Mouse (Mus musculus): Measurements from ENCODE around the gene 9830107B12Rik. TPM values are rescaled to one million over a fixed set of nuclear protein-coding genes. Genes with fewer than 3 reads are reported as not detected.
"Not testable (repeated sequence)": the region's sequence is repeated elsewhere in the genome, so short reads cannot be mapped to it uniquely, and the experiment has no call there.

9830107B12Rik gene
- not detected for polyA plus RNA-seq (2021)

- no peak for ATAC-seq
- ChIA-PET CTCF (no interaction called here), POLR2A (no interaction called here)
- H3K27me3 ChIP-seq: no peaks in the 10 kb centered on the region
- in situ Hi-C loops (cut with MboI; ENCODE audit: low pct_unique_long_range_greater_than_20kb): no loop called here
- TF ChIP-seq CTCF (IDR thresholded peaks at IDR 0.05): no peak
- DNase-seq (ENCODE audit: low read depth, low spot score): no peak
Measured at GRCm38 (mm10) chr17:48146120-48146519, at the start of gene 9830107B12Rik. Gene 9830107B12Rik, minus strand, starts transcription at chr17:48146268.

- TF ChIP-seq CTCF (IDR thresholded peaks at IDR 0.05): no peak
- ATAC-seq (no peak), DNase-seq (ENCODE audit: low read depth, low spot score) (no peak)
- CTCF ChIA-PET: no interaction called here
- H3K27me3 ChIP-seq: no peaks in the 10 kb centered on the region
- in situ Hi-C loops (cut with MboI; ENCODE audit: low pct_unique_long_range_greater_than_20kb): no loop called here
- POLR2A ChIA-PET: no interaction called here
Measured at GRCm38 (mm10) chr17:48192366-48192765, 46.3 kb upstream of the 9830107B12Rik start.

DNA sequence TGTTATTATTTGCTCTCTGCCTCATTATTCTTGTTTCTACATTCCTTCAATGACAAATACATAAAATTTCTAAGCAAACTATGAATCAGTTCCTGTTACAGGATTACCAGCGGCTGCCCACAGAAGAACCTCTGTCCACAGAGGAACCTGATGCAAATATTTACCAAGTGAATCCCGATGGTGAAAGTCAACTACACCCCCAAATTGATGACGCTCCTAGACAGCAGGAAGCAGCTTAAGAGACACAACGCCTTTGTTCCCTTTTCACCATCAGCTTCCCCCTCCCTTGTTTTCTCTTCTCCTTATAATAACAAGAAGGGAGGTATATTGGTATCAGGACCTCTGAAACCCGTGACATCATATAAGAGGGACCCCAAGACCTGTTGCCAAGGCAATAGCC, 39.2 kb upstream of the 9830107B12Rik start:
- TF ChIP-seq CTCF (IDR thresholded peaks at IDR 0.05): no peak
- no peaks in the 10 kb centered on the region for H3K27me3 ChIP-seq
- in situ Hi-C loops (cut with MboI; ENCODE audit: low pct_unique_long_range_greater_than_20kb): no loop called here
- no peak for ATAC-seq
- DNase-seq (ENCODE audit: low read depth, low spot score): no peak
- ChIA-PET POLR2A (no interaction called here), CTCF (interaction anchor here (1.6 kb wide), 1 partner anchor 20 kb away, joined by 3 read pairs; no protein-coding TSS in a partner anchor)

GRCm38 (mm10) chr17:48167103-48167502, 21.0 kb upstream of the 9830107B12Rik start, which contains the start of gene A530064D06Rik:
Gene A530064D06Rik, minus strand, starts transcription at chr17:48167275.
- in situ Hi-C loops (cut with MboI; ENCODE audit: low pct_unique_long_range_greater_than_20kb); CTCF ChIA-PET; ATAC-seq; POLR2A ChIA-PET; H3K27me3 ChIP-seq; DNase-seq (ENCODE audit: low read depth, low spot score): not testable (repeated sequence)

DNA sequence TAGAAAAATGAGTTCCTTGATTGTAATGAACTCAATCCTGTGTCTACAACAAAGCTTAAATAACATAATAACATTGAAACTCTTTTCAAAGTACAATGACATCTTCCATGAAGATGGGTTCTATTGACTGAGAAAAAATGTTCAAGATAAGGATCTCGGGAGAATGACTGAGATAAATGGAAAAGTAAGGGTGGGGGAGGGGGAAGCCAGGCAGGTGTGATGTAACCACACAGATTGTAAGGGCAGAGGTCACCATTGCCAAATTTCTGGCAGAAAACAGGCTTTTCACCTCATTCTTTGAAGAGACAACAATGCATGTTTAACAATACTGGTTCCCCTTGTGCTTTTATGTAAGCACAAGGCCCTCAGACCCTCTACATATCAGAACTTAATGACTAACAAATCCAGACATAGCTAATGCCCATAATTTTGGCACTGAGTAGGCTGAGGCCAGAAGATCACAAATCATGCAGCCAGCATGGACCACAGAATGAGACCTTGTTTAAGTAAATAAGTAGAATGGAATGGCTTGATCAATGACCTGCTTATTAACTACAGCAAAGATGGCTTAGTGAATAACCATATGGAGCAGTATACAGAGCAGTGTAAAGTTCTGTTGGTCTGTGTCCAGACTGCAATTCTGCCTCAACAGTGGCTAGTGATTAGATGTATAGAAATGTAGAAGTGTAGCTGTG, 11.5 kb upstream of the 9830107B12Rik start:
- no peak for DNase-seq (ENCODE audit: low read depth, low spot score)
- in situ Hi-C loops (cut with MboI; ENCODE audit: low pct_unique_long_range_greater_than_20kb): loop anchor here (5.0 kb wide), 1 partner anchor 35 kb away; no protein-coding TSS in a partner anchor
- ATAC-seq: no peak
- ChIA-PET CTCF (no interaction called here), POLR2A (no interaction called here)
- no peaks in the 10 kb centered on the region for H3K27me3 ChIP-seq
- no peak for TF ChIP-seq CTCF (IDR thresholded peaks at IDR 0.05)

DNA sequence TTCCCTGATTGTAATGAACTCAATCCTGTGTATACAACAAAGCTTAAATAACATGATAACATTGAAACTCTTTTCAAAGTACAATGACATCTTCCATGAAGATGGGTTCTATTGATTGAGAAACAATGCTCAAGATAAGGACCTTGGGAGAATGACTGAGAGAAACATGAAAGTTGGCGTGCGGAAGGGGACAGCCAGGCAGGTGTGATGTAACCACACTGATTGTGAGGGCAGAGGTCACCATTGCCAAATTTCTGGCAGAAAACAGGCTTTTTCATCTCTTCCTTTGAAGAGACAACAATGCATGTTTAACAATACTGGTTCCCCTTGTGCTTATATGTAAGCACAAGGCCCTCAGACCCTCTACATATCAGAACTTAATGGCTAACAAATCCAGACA, 13.3 kb downstream of the 9830107B12Rik start:
- ATAC-seq (no peak), DNase-seq (ENCODE audit: low read depth, low spot score) (no peak)
- in situ Hi-C loops (cut with MboI; ENCODE audit: low pct_unique_long_range_greater_than_20kb): no loop called here
- ChIA-PET POLR2A (no interaction called here), CTCF (no interaction called here)
- TF ChIP-seq CTCF (IDR thresholded peaks at IDR 0.05): no peak
- H3K27me3 ChIP-seq: no peaks in the 10 kb centered on the region

DNA sequence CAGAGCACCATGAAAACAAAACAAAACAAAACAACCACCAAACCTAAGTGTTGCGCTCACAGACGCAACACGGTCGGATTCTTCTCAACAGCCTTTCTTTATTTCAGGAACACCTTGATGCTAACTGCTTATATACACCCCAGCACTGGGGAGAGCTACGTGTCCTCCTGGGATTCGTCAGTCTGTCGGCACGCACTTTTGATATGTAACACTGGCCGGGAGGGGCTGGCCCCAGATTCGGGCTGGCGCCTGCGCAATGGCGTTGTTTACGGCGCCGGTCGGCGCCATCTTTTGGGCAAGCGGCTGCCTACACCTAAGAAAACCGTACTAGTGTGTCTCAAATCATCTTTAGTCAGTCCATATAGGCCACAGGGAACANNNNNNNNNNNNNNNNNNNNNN, 25.6 kb downstream of the 9830107B12Rik start:
- no peak for TF ChIP-seq CTCF (IDR thresholded peaks at IDR 0.05)
- ChIA-PET POLR2A (no interaction called here), CTCF (interaction anchor here (1.2 kb wide), 1 partner anchor 39 kb away, joined by 6 read pairs; no protein-coding TSS in a partner anchor)
- in situ Hi-C loops (cut with MboI; ENCODE audit: low pct_unique_long_range_greater_than_20kb): loop anchor here (5.0 to 25.0 kb wide), 2 partner anchors 37 to 217 kb away; partner anchors contain the start of gene Trem2
- no peaks in the 10 kb centered on the region for H3K27me3 ChIP-seq
- ATAC-seq (no peak), DNase-seq (ENCODE audit: low read depth, low spot score) (no peak)

DNA sequence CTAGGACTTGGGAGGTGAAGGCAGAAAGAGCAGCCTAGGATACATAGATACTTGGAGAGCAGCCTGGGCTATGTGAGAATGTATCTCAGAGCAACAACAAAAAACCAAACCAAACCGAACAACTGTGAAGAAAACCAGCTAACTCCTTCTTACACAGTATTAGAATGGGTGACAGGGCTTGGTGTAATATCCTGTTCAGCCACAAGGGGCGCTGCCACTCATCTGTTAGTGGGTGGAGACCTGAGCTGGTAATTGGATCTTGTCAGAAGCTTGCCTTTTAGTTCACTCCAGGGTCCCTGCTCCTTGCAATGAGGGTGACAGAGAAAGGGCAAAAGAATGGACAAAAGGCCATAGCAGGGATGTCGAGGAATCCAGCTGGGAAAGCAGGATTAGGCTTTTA, 26.4 kb downstream of the 9830107B12Rik start:
- TF ChIP-seq CTCF (IDR thresholded peaks at IDR 0.05): peak; percentile 92
- ChIA-PET CTCF (interaction anchor here (0.6 to 1.3 kb wide), 8 partner anchors 10 to 217 kb away, joined by 3 to 6 read pairs (median 3); no protein-coding TSS in a partner anchor), POLR2A (no interaction called here)
- ATAC-seq (no peak), DNase-seq (ENCODE audit: low read depth, low spot score) (no peak)
- no peaks in the 10 kb centered on the region for H3K27me3 ChIP-seq
- in situ Hi-C loops (cut with MboI; ENCODE audit: low pct_unique_long_range_greater_than_20kb): loop anchor here (5.0 to 25.0 kb wide), 2 partner anchors 38 to 218 kb away; partner anchors contain the start of gene Trem2

DNA sequence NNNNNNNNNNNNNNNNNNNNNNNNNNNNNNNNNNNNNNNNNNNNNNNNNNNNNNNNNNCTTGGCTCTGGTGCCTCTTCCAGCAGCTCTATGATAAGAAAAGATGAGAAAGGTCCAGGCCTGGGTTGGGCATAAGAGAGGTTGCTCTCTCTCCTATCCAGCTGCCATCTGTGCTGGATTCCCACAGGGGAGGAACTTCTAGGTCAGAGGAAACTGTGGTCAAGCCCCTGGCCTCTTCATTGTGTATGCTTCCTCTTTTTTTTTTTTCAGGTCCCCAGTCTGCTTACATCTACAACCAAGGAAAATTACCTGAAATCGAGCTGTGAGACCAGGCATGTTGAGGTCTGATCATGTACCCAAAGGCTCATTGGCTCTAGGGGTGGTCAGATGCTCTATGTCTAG, 27.5 kb downstream of the 9830107B12Rik start:
- DNase-seq (ENCODE audit: low read depth, low spot score) (no peak), ATAC-seq (no peak)
- CTCF ChIA-PET: no interaction called here
- POLR2A ChIA-PET: no interaction called here
- no peak for TF ChIP-seq CTCF (IDR thresholded peaks at IDR 0.05)
- in situ Hi-C loops (cut with MboI; ENCODE audit: low pct_unique_long_range_greater_than_20kb): loop anchor here (25.0 kb wide), 1 partner anchor 219 kb away; the partner anchor contains the start of gene Trem2
- no peaks in the 10 kb centered on the region for H3K27me3 ChIP-seq

DNA sequence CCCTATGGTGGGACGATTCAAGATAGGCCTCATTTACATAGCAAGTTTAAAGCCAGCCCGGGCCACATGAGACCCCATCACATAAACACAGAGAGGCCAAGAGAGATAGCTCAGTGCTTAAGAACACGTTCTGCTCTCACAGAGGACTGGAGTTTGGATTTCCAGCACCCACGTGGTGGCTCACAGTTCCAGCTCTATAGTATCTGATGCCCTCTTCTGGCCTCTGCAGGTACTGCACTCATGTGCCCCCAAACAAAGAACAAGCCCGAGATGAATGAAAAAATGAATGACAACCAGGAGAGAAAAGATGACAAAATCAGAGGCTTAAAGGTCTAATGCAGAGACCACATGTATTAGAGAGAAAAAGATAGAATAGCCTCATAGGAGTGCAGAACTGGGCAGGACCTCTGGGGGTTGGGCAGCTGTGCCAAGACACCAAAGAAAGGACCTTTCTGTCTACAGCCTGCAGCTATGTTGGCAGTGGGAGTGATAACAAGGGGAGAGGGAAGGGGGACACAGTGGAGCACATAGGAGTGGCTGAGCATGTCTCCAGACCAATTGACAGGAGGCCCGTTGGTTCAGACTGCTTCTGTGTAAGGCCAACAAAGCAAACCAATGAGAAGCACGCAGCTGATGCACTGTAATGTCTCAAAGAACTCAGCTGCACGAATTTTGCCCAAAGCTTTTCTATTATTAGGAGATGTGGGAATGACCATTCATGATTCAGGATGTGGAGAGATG, 35.4 kb downstream of the 9830107B12Rik start:
- ATAC-seq (no peak), DNase-seq (ENCODE audit: low read depth, low spot score) (no peak)
- no peaks in the 10 kb centered on the region for H3K27me3 ChIP-seq
- POLR2A ChIA-PET: no interaction called here
- CTCF ChIA-PET: interaction anchor here (2.5 kb wide), 1 partner anchor 10 kb away, joined by 7 read pairs; no protein-coding TSS in a partner anchor
- TF ChIP-seq CTCF (IDR thresholded peaks at IDR 0.05): peak; percentile 69
- in situ Hi-C loops (cut with MboI; ENCODE audit: low pct_unique_long_range_greater_than_20kb): loop anchor here (25.0 kb wide), 1 partner anchor 227 kb away; the partner anchor contains the start of gene Trem2

DNA sequence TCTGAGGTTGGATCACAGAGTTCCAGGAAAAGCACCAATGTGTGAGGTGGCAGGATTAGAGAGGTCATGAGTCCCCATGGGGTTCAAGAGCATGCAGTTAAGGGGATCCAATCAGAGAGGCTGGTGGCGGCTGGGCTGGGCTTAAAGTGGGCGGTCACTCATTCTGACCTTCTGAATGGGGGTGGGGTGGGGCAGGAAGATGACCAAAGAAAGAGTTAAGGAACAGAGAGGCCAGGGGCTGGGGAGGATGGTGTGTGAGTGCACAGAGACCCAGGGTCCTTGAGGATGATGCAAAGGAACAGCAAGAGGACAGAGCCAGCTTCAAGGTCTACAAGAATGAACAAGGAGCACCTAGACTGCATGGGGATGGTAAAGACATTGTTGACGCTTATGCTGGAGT, 37.5 kb downstream of the 9830107B12Rik start:
- no peak for TF ChIP-seq CTCF (IDR thresholded peaks at IDR 0.05)
- in situ Hi-C loops (cut with MboI; ENCODE audit: low pct_unique_long_range_greater_than_20kb): loop anchor here (25.0 kb wide), 1 partner anchor 229 kb away; the partner anchor contains the start of gene Trem2
- ATAC-seq (no peak), DNase-seq (ENCODE audit: low read depth, low spot score) (no peak)
- ChIA-PET POLR2A (no interaction called here), CTCF (interaction anchor here (1.4 kb wide), 1 partner anchor 11 kb away, joined by 3 read pairs; no protein-coding TSS in a partner anchor)
- H3K27me3 ChIP-seq: no peaks in the 10 kb centered on the region

Data from Patski (cell line).